Mouse (Mus musculus): Measurements from ENCODE around the gene Tspo2.

DNA sequence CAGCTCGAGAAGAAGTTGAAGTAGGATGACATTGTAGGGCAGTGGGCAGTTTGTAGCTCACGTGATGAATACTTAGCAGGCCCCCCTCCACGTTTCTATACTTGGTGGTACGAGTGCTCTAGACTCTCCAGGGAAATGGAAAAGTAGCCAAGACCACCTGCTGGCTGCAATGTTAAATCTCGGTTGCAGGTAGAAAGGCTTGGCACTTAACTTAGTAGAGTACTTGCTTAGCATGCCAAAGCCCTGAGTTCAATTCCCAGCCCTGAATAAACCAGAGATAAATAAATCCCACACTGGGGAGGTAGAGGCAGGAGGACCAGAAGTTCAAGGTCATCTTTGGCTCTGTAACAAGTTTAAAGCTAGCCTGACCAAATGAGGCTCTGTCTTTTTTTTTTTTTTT is 16.8 kb downstream of the Tspo2 start:
- TF ChIP-seq CTCF (conservative IDR thresholded peaks at IDR 0.05; ENCODE audit: insufficient read depth, insufficient read length, low read depth, low read length), result no peak
- TF ChIP-seq POLR2A (IDR thresholded peaks at IDR 0.05; ENCODE audit: low read depth, low read length), result no peak
